Mouse (Mus musculus) liver, embryonic 18 days (tissue): ENCODE measurements around the gene Map1b. TPM values are rescaled to one million over a fixed set of nuclear protein-coding genes. Genes with fewer than 3 reads are reported as not detected.

ENCODE experiments used
- polyA plus RNA-seq: library from polyadenylated mRNA; depleted of rRNA; stranded (reverse); fragments of >200 nt; gene quantifications from 2 replicates; pipeline ENCODE4 v1.2.3, GENCODE M21; 2012; rRNA removed

The Map1b gene
- polyA plus RNA-seq = 0.17 and 0.18 TPM in 2 replicates

GRCm38 (mm10) chr13:99516448-99516881 is at the start of gene Map1b:
Gene Map1b, minus strand, starts transcription at chr13:99516540.

Other genes starting within 250 kb of the Map1b start
- gene Ptcd2, start 171.8 kb downstream of the Map1b start, polyA plus RNA-seq = 12.3 and 12.8 TPM in 2 replicates
- gene Mrps27, start 171.8 kb downstream of the Map1b start, polyA plus RNA-seq = 16.1 and 17.8 TPM in 2 replicates